Mouse (Mus musculus) left cerebral cortex, adult 2 months (tissue): ENCODE measurements at regions not wholly inside any gene's neighbourhood (a gene's known extent, or its start where the extent isn't known, plus 50 kb on each side); places are given as distances from the start of the nearest gene placed in this dataset.
"Not testable (repeated sequence)": the region's sequence is repeated elsewhere in the genome, so short reads cannot be mapped to it uniquely, and the experiment has no call there.

Experiments
- DNase-seq, 2 experiments: peaks; one replicate each; pipeline ENCODE4 v3.0.0; 2021 to 2022; ENCODE audit warnings: low spot score in 2 of 2, mixed read lengths in 1 of 2; ENCODE audit errors: extremely low spot score in 1 of 2
- H3K27ac ChIP-seq: fragments of 200-600 bp; 2 replicates; pipeline ENCODE4 v1.8.1; 2022
- H3K4me3 ChIP-seq: fragments of 200-600 bp; 2 replicates; pipeline ENCODE4 v1.8.1; 2022
- CTCF ChIP-seq: fragments of 200-600 bp; IDR thresholded peaks from 2 replicates; pipeline ENCODE4 v1.8.1; 2022; ENCODE audit warnings: antibody characterized with exemption, mild to moderate bottlenecking, moderate library complexity
- intact Hi-C: fragments of 180-260 bp; cut with DNase I; formaldehyde crosslinking; loops from one replicate; pipeline ENCODE4 v1.15.1; 2025

GRCm38 (mm10) chr12:113597163-113597562 lies 53.5 kb downstream of the Adam6a start:
- intact Hi-C loops, DNase-seq, H3K27ac ChIP-seq, H3K4me3 ChIP-seq: not testable (repeated sequence)
- peak; percentile 14 for TF ChIP-seq CTCF

DNA sequence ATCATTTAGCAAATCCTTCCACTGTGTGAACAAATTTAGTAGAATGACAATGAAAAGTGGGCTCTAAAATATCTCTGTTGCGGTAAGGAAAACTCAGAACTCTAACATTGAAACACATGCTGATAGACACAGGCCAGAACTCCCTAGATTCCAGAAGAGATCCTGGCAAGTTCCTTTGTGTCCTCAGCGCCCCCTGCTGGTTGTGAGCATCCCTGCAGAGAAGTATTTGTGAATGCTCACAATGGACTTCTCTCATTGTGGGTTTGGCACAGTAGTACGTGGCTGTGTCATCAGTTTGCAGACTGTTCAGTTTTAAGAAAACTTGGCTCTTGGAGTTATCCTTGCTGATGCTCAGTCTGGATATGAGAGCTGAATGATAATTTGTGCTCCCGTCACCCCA lies 67.2 kb downstream of the Adam6a start:
- Histone ChIP-seq H3K27ac (no peak overlapping the region), H3K4me3 (no peak overlapping the region)
- intact Hi-C loops = loop anchor here (5.0 kb wide), 1 partner anchor 389 kb away; no protein-coding TSS in a partner anchor
- TF ChIP-seq CTCF = peak; percentile 42
- peak in 1 of 2 experiments; percentile 10 for DNase-seq

GRCm38 (mm10) chr12:113625221-113625620 lies 81.5 kb downstream of the Adam6a start:
- H3K27ac ChIP-seq, H3K4me3 ChIP-seq, DNase-seq, intact Hi-C loops: not testable (repeated sequence)
- peak; percentile 22 for TF ChIP-seq CTCF

DNA sequence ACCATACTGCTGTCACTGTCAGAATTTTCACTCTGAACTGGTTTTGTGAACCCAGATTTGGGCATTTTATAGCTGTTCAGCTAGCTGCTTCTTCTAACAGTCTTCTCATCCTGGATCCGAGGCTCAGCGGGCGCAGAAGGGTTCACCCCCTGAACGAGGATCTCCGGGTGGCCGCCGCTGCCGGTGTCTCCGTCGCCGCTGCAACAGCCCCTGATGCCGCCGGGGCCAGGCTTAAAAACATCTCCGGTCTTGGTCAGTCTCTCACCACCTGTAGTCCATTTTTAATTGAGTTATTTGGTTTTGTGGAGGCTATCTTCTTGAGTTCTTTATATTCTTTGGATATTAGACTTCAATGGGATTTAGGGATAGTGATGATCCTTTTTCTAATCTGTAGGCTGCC lies 87.1 kb downstream of the Adam6a start:
- H3K27ac ChIP-seq, DNase-seq, intact Hi-C loops, H3K4me3 ChIP-seq: not testable (repeated sequence)
